Mouse (Mus musculus) erythroblast, embryonic 14.5 days (primary cell): ENCODE measurements at regions not wholly inside any gene's neighbourhood (a gene's known extent, or its start where the extent isn't known, plus 50 kb on each side); places are given as distances from the start of the nearest gene placed in this dataset.

Source experiments
- GATA1 ChIP-seq: IDR thresholded peaks from 2 replicates; pipeline ENCODE4 v1.6.1; 2012; ENCODE audit warnings: low read length, inconsistent platforms, mixed read lengths
- TAL1 ChIP-seq: IDR thresholded peaks from 3 replicates; pipeline ENCODE4 v1.6.1; 2012; ENCODE audit warnings: low read length, inconsistent platforms, mixed read lengths

DNA sequence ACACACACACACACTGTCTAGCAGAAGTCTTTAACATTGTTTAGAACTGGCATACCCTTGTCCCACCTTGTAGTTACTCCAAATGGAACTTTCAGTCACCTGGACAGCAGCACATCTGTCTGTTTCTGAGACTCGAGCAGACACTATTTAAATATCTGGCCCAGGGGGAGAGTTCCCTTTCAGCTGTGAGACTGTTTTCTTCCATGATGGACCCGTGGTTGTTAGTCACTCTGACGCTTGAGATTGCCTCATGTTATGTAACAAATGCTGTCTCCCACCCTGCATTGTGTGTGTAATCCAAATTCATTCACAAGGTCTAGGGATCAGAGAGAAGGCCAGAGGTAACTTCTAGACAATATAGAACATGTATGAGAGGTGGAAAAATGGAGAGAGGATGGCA is 174.2 kb downstream of the Otol1 start:
- TF ChIP-seq TAL1 (no peak), GATA1 (no peak)
